Mouse (Mus musculus) liver, embryonic 12.5 days (tissue): ENCODE data around the gene Mobp. TPM values are rescaled to one million over a fixed set of nuclear protein-coding genes. Genes with fewer than 3 reads are reported as not detected.
A peak's percentile ranks its signal among the peaks of the same experiment; 100 is the strongest.
"Not testable (repeated sequence)": the region's sequence is repeated elsewhere in the genome, so short reads cannot be mapped to it uniquely, and the experiment has no call there.

ENCODE experiments used
- ATAC-seq: fragments of 200-750 bp; cut with Nextera tagmentation; 2 replicates; pipeline ENCODE4 v1.8.0; 2017; ENCODE audit warnings: moderate number of reproducible peaks, mild to moderate bottlenecking, moderate library complexity
- H3K27ac ChIP-seq: fragments of 300-500 bp; sonication (generic); 2 replicates; pipeline ENCODE4 v1.5.1; 2016; ENCODE audit warnings: mild to moderate bottlenecking
- H3K27me3 ChIP-seq: fragments of 300-500 bp; sonication (generic); replicated peaks from 2 replicates; pipeline ENCODE4 v1.6.1; 2016; ENCODE audit warnings: mild to moderate bottlenecking, moderate library complexity
- H3K36me3 ChIP-seq: fragments of 300-500 bp; sonication (generic); 2 replicates; pipeline ENCODE4 v1.6.1; 2016; ENCODE audit warnings: mild to moderate bottlenecking, moderate library complexity
- H3K4me1 ChIP-seq: fragments of 300-500 bp; sonication (generic); 2 replicates; pipeline ENCODE4 v1.6.1; 2016
- H3K4me2 ChIP-seq: fragments of 300-500 bp; sonication (generic); 2 replicates; pipeline ENCODE4 v1.6.1; 2016; ENCODE audit warnings: mild to moderate bottlenecking, moderate library complexity
- H3K4me3 ChIP-seq: fragments of 300-500 bp; sonication (generic); 2 replicates; pipeline ENCODE4 v1.5.1; 2016; ENCODE audit warnings: mild to moderate bottlenecking, moderate library complexity
- H3K9ac ChIP-seq: fragments of 300-500 bp; sonication (generic); 2 replicates; pipeline ENCODE4 v1.6.1; 2016; ENCODE audit warnings: mild to moderate bottlenecking, moderate library complexity
- H3K9me3 ChIP-seq: fragments of 300-500 bp; sonication (generic); replicated peaks from 2 replicates; pipeline ENCODE4 v1.6.1; 2016; ENCODE audit warnings: mild to moderate bottlenecking, moderate library complexity
- WGBS: fragments of 180-500 bp; shearing (Covaris S2); methylation state at CpG from one replicate; pipeline ENCODE4 v1.1.7; 2016; ENCODE audit not compliant: insufficient replicate concordance; 5-methylcytosine and 5-hydroxymethylcytosine counted together
- polyA plus RNA-seq: library from polyadenylated mRNA; unstranded; fragments of >200 nt; fragmentation: Nextera tagmentation; extraction: Ambion mirVana; gene quantifications from 2 replicates; pipeline ENCODE4 v1.2.1, GENCODE M21; 2016

The Mobp gene
- not detected in 2 replicates for polyA plus RNA-seq

DNA sequence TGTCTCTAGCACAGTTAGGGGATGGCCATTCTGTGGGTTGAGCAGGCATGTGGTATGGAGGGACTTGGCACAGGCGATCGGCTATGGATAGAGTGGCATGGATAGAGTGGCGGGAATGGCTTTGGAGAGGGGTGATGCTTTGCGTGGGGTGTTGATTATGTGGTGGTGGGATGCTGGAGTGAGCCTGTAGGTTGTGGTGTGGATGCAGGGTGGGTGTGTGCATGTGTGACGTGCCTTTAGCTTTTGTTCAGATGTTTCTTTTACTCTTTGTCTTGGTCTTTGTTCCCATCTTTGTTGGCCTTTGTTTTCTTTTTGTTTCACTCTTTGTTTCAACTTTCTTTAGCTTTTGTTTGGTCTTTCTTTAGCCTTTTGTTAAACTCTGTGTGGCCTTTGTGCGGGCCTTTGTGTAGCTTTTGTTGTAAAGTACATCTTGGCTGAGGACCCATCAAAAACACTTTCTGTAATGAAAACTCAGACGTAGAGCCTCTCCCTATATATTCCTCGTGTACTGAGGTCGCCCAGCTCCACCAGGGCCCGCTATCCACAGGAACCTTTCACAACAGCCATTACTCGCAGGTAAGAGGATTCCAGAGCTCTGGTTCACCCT, at the start of gene Mobp:
TSS of gene Mobp (plus strand) at position 486 of the 607 bp plus-strand sequence.
- no peaks in the 10 kb centered on the region for H3K36me3 ChIP-seq
- H3K27ac ChIP-seq: no peak within 1 kb of the TSS
- no peaks in the 10 kb centered on the region; the same call in 1 of the 2 replicates for H3K27me3 ChIP-seq
- no peaks in the 10 kb centered on the region for H3K4me1 ChIP-seq
- H3K9me3 ChIP-seq: no peaks in the 10 kb centered on the region
- no peak within 1 kb of the TSS for H3K4me2 ChIP-seq
- no peak within 1 kb of the TSS for H3K4me3 ChIP-seq
- H3K9ac ChIP-seq: no peak within 1 kb of the TSS
- WGBS: 64% methylated on average over 11 of the region's 11 CpGs
- no peak for ATAC-seq

DNA sequence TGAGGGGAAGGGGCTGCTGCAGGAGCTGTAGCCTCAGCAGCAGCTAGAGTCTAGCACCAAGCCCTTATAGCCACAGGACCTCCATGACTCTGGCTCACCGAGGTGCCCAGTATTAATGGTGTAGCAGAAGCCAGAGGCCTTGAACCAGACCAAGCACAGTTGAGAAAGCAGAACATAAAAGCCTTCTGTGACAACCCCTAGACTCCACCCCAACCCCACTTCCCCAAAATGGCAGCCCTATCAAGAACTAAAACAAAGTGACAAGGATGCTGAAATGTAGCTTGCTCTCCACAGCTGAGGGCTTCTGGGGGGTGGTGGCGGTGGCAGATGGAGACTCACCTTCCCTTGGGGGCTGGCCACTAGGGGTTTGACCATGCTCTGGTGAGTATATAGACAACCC, 48.3 kb upstream of the Mobp start:
- Histone ChIP-seq H3K4me2 (no peak overlapping the region), H3K36me3 (no peaks in the 10 kb centered on the region), H3K27ac (no peak overlapping the region), H3K4me3 (no peak overlapping the region), H3K4me1 (0 out of 2 replicates have a peak, but pooled peaks cover 3% of the 10 kb centered on the region), H3K9ac (no peak overlapping the region), H3K27me3 (no peaks in the 10 kb centered on the region), H3K9me3 (peaks cover 11% of the 10 kb centered on the region; the same call in 1 of the 2 replicates)
- WGBS: 84% methylated on average over 2 of the region's 2 CpGs
- no peak for ATAC-seq

DNA sequence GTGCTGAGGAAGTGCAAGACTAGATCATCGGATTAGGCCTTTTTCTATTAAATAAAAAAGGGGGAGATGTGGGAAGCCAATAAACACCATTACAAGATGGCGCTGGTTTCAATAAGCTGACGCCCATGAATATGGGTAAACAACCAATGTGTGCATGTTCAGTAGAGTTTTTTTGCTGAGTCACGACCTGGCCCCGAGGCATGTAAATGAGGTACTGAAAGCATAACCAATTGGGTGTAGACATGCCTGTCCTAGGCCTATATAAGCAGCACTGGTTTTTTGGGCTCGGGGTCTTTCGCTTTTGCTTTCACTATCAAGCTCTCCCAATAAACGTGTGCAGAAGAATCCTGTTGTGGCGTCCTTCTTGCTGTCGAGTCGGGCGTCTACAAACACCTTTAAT, 40.6 kb upstream of the Mobp start:
- ATAC-seq, H3K4me3 ChIP-seq, H3K36me3 ChIP-seq: not testable (repeated sequence)

DNA sequence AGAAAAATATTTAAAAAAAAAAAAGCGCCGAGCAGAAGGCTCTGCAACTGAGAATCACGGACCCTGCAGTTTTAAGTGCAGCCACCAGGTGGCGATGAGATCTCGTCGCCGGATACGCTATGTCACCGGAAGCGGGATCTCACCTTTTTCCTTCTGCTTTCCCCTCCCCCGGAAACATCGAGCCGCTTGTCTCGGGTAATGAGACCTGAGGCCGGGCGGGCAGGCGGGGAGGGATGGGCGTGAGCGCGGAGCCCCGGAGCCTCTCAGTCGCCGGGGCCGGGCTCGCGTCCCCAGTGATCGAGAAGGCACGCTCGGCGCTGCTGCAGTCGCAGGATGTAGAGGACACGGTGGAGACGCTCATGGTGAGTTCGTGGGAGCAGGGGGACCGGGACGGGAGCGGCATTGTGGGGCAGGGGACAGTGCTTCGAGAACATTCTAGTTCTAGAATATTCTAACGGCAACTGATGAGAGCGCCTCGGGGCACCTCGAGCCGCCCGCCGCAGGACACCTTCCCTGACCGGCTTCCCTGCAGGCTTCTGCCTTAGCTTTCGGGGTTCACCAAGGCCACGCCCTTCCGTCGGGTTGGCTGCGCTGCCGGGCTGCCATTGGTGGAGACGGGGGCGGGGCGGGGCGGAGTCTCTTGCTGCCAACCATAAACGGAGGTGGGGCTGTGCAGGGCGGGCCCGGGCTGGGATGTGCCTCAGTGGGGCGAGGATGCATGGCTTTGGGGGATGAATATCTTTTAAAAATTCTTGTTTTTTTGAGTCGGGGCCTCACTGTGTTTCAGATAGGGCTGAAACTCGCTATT, 39.1 kb upstream of the Mobp start, which contains the start of gene Slc25a38:
TSS of gene Slc25a38 (plus strand) at position 164 of the 808 bp plus-strand sequence.
- Histone ChIP-seq H3K4me1 (peaks cover 48% of the 10 kb centered on the region), H3K27ac (peak within 1 kb of the TSS; percentile 99), H3K27me3 (no peaks in the 10 kb centered on the region), H3K4me2 (peak within 1 kb of the TSS; percentile 94), H3K4me3 (peak within 1 kb of the TSS; percentile 85), H3K9me3 (no peaks in the 10 kb centered on the region), H3K9ac (peak within 1 kb of the TSS; percentile 88), H3K36me3 (0 out of 2 replicates have a peak, but pooled peaks cover 2% of the 10 kb centered on the region)
- 1% methylated on average over 61 of the region's 62 CpGs for WGBS
- ATAC-seq: peak; percentile 82

More for the DNA sequence above, 40.6 kb upstream of the Mobp start:
- not testable (repeated sequence) for H3K27me3 ChIP-seq, H3K9ac ChIP-seq, H3K4me2 ChIP-seq, H3K9me3 ChIP-seq, H3K27ac ChIP-seq
- WGBS: 83% methylated on average over 12 of the region's 12 CpGs
- peaks cover 34% of the 10 kb centered on the region for H3K4me1 ChIP-seq

DNA sequence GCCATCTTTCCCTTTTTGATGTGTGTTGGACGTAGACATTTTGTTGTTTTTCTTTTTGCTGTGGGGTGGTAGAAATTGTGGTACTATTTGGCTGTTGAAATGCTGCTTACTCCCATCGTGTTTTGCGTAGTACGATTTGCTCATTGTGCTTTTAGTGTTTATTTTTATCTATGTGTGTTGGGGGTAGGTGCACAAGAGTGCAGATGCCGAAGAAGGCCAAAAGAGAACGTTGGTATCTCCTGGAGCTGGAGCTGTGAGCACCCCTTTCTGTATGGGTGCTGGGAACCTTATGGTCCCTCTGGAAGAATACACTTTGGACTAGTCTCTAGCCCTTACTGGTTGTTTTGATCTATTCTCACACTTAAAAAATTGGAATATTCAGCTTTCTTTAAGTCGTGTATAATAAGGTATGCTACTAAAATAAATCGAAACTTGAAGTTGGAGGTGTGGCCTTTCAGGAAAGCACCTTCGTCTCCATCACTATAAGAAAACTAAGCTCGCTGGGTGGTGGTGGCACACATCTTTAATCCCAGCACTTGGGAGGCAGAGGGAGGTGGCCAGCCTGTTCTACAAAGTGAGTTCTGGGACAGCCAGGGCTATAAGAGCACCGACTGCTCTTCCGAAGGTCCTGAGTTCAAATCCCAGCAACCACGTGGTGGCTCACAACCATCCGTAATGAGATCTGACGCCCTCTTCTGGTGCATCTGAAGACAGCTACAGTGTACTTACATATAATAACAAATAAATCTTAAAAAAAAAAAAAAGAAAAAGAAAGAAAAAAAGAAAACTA, 38.2 kb upstream of the Mobp start:
- 0 out of 2 replicates have a peak, but pooled peaks cover 2% of the 10 kb centered on the region for H3K36me3 ChIP-seq
- peak overlapping the region; percentile 85 for H3K4me3 ChIP-seq
- peak overlapping the region; percentile 99 for H3K27ac ChIP-seq
- H3K9ac ChIP-seq: peak overlapping the region; percentile 88
- ATAC-seq: no peak
- no peaks in the 10 kb centered on the region for H3K27me3 ChIP-seq
- H3K9me3 ChIP-seq: no peaks in the 10 kb centered on the region
- 58% methylated on average over 15 of the region's 15 CpGs for WGBS
- peaks cover 55% of the 10 kb centered on the region for H3K4me1 ChIP-seq
- H3K4me2 ChIP-seq: peak overlapping the region; percentile 94

DNA sequence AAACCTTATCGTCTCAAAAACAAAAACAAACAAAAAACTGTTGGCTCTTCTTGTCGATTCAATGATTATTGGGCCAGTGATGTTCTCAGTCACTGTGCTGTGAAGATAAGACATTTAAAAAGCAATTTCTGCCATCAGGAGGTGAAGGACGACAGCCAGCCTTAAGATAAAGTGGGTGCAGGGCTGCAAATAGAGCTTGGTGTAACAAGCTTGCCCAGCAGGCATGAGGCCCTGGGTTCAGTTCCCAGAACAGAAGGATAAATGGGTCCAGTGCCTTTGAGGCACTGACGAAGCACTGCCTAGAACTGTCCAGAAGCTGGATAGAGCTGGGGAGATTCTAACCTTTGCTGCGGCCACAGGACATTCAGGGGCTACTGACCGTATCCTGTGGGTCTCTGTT, 37.0 kb upstream of the Mobp start:
- Histone ChIP-seq H3K4me3 (peak overlapping the region; percentile 36), H3K9ac (peak overlapping the region; percentile 73), H3K4me2 (peak overlapping the region; percentile 94), H3K9me3 (no peaks in the 10 kb centered on the region), H3K36me3 (peaks cover 13% of the 10 kb centered on the region), H3K4me1 (peaks cover 66% of the 10 kb centered on the region), H3K27ac (peak overlapping the region; percentile 99), H3K27me3 (no peaks in the 10 kb centered on the region)
- 36% methylated on average over 6 of the region's 6 CpGs for WGBS
- peak; percentile 33 for ATAC-seq

DNA sequence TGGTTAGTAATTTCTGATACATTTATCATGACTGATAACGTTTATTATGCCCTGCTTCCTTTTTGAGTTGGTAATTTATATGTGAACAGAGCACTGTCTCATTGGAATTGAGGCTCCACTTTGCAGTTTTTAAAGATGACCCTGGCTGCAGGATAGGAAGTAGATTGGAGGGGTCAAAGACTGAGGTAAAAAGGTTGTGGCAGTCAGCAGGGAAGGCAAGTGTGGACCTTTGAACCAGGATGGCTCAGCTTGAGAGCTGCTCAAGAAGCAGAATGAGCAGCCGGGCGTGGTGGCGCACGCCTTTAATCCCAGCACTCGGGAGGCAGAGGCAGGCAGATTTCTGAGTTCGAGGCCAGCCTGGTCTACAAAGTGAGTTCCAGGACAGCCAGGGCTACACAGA, 36.1 kb upstream of the Mobp start:
- 67% methylated on average over 7 of the region's 7 CpGs for WGBS
- peak overlapping the region; percentile 99 for H3K27ac ChIP-seq
- H3K4me3 ChIP-seq: peak overlapping the region; percentile 63
- H3K4me2 ChIP-seq: peak overlapping the region; percentile 94
- H3K9me3 ChIP-seq: no peaks in the 10 kb centered on the region
- H3K27me3 ChIP-seq: no peaks in the 10 kb centered on the region
- H3K36me3 ChIP-seq: peaks cover 23% of the 10 kb centered on the region
- no peak for ATAC-seq
- H3K4me1 ChIP-seq: peaks cover 75% of the 10 kb centered on the region
- peak overlapping the region; percentile 73; the same call in 1 of the 2 replicates for H3K9ac ChIP-seq

DNA sequence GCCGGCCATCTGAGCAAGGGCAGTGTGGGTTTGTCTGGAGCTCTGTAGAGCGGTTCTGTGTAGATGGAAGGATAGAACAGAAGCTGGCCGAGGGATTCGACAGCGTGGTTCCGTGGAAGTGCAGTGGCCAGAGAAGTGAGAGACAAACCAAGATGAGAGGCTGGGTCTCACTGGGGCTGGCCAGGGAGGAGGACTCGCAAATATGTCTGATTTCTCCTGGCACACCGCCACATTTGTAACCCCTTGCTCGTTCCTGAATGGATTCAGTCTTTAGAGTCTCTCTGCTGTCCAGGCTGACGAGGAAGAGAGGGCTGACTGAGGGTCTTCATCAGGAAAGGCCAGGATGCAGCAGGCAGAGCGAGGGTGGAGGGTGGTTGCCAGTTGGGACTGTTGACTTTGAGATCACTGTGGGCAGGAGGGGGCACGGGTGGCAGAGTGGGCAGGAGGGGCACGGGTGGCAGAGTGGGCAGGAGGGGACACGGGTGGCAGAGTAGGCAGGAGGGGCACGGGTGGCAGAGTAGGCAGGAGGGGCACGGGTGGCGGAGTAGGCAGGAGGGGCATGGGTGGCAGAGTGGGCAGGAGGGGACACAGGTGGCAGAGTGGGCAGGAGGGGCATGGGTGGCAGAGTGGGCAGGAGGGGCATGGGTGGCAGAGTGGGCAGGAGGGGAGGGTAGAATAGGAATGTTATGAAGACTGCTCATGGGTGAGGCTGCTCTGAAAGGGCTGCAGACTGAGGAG, 35.3 kb upstream of the Mobp start:
- Histone ChIP-seq H3K9ac (peak overlapping the region; percentile 87), H3K36me3 (peaks cover 31% of the 10 kb centered on the region), H3K4me3 (peak overlapping the region; percentile 63), H3K4me2 (peak overlapping the region; percentile 94), H3K27ac (peak overlapping the region; percentile 99), H3K4me1 (peaks cover 83% of the 10 kb centered on the region), H3K27me3 (no peaks in the 10 kb centered on the region), H3K9me3 (no peaks in the 10 kb centered on the region)
- no peak for ATAC-seq
- WGBS: 74% methylated on average over 17 of the region's 17 CpGs

DNA sequence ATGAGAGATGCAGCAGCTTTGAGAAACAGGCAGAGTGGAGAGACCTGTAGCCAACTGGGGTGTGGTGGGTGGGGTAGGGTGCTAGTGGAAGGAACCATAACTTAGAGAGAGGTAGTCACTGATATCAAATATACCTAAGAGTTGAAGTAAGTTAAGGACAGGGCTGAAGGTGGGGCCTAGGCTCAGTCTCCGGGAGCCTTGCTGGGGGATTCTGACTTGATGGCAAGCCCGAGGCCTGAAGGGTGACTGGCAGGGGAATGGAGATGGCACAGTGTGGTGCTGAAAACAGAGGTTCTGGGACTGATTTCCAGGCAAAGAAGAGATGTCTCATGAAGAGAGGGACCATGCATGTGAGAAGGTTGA, 34.7 kb upstream of the Mobp start:
- H3K9ac ChIP-seq: peak overlapping the region; percentile 87

DNA sequence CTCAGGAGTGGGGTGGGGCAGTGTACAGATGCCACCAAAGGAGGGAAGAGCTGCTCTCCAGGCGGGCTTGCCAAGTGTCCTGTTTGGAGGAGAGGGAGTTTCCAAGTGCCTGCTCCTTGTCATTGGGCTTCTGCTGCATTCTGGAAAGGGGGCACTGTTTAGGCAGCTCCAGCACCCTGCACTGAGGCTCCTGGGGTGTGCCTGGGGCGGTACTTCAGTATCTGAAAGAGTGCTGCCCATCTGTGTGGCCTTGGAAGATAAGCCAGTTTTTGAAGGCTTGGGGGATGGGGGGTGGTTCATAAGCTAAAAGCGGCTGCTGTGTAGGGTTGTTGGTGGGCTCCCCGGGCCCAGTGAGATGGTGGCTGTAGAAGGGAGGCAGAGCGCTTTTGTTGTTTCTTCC, 33.9 kb upstream of the Mobp start:
- WGBS: 21% methylated on average over 5 of the region's 5 CpGs
- peaks cover 94% of the 10 kb centered on the region for H3K4me1 ChIP-seq

More for the DNA sequence above, 34.7 kb upstream of the Mobp start:
- peak; percentile 53 for ATAC-seq
- H3K4me1 ChIP-seq: peaks cover 88% of the 10 kb centered on the region
- peak overlapping the region; percentile 99 for H3K27ac ChIP-seq
- no peaks in the 10 kb centered on the region for H3K27me3 ChIP-seq
- H3K9me3 ChIP-seq: no peaks in the 10 kb centered on the region
- WGBS: 20% methylated on average over 2 of the region's 2 CpGs
- H3K36me3 ChIP-seq: peaks cover 36% of the 10 kb centered on the region
- H3K4me2 ChIP-seq: peak overlapping the region; percentile 94
- peak overlapping the region; percentile 63 for H3K4me3 ChIP-seq

DNA sequence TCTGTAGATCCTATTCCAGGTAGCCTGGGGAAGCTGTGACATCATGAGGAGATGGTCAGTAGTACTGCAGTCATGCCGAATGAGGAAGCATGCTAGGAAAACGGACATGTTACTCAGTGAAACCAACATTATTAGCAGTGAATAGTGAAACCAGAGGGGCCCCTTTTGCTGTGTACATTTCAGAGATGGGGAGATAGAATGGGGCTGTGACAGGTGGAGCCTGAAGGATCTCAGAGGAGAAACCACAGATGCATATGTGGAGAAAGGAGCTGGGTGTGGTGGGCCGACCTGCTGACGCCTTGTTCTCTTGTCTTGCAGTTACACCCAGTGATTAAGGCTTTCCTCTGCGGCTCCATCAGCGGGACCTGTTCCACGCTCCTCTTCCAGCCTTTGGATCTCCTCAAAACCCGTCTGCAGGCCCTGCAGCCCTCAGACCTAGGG, 33.3 kb upstream of the Mobp start:
- Histone ChIP-seq H3K9ac (peak overlapping the region; percentile 87), H3K27me3 (no peaks in the 10 kb centered on the region), H3K27ac (peak overlapping the region; percentile 99), H3K4me3 (peak overlapping the region; percentile 63), H3K9me3 (no peaks in the 10 kb centered on the region), H3K4me1 (peaks cover 96% of the 10 kb centered on the region), H3K36me3 (peaks cover 51% of the 10 kb centered on the region), H3K4me2 (peak overlapping the region; percentile 94)
- peak; percentile 72 for ATAC-seq
- 31% methylated on average over 8 of the region's 8 CpGs for WGBS

More for the DNA sequence above, 33.9 kb upstream of the Mobp start:
- Histone ChIP-seq H3K9me3 (no peaks in the 10 kb centered on the region), H3K4me2 (peak overlapping the region; percentile 94), H3K27me3 (no peaks in the 10 kb centered on the region), H3K9ac (peak overlapping the region; percentile 87), H3K4me3 (peak overlapping the region; percentile 63), H3K36me3 (peaks cover 44% of the 10 kb centered on the region), H3K27ac (peak overlapping the region; percentile 99)
- ATAC-seq: peak; percentile 84
